Mouse (Mus musculus) olfactory bulb, adult 2 months (tissue): ENCODE results near the gene Macf1.

Experiments
- CTCF ChIP-seq: fragments of 200-500 bp; IDR thresholded peaks from 2 replicates; pipeline ENCODE4 v1.5.1; 2012; ENCODE audit warnings: low read depth, mild to moderate bottlenecking, low read length, moderate library complexity; ENCODE audit not compliant: insufficient read depth
- POLR2A ChIP-seq: fragments of 200-500 bp; IDR thresholded peaks from 2 replicates; pipeline ENCODE4 v1.6.1; 2012; ENCODE audit warnings: mild to moderate bottlenecking, low read depth, low read length, moderate library complexity; ENCODE audit not compliant: insufficient read depth

DNA sequence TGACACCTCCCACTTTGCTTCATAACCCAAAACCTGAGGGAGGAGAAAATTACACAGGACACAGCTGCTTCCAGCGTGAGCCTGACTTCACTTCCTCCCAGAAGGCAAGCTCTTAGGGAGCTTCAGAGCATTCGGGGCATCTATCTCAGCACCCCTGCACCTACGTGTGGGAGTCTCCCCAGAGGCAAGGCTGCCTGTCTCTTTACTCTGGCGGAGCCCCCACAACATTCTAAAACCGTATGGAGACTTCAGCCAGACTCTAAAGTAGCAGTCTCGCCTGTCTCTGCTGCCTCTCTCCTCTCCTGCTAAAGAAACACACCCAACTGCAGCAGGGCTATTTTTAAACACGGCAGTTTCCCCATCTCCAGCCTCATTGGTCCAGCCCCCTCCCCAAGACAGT is 3.2 kb downstream of the Macf1 start:
- no peak for TF ChIP-seq CTCF
- TF ChIP-seq POLR2A, result no peak
